Mouse (Mus musculus): ENCODE measurements around the gene Nudt4.

Nudt4 gene

DNA sequence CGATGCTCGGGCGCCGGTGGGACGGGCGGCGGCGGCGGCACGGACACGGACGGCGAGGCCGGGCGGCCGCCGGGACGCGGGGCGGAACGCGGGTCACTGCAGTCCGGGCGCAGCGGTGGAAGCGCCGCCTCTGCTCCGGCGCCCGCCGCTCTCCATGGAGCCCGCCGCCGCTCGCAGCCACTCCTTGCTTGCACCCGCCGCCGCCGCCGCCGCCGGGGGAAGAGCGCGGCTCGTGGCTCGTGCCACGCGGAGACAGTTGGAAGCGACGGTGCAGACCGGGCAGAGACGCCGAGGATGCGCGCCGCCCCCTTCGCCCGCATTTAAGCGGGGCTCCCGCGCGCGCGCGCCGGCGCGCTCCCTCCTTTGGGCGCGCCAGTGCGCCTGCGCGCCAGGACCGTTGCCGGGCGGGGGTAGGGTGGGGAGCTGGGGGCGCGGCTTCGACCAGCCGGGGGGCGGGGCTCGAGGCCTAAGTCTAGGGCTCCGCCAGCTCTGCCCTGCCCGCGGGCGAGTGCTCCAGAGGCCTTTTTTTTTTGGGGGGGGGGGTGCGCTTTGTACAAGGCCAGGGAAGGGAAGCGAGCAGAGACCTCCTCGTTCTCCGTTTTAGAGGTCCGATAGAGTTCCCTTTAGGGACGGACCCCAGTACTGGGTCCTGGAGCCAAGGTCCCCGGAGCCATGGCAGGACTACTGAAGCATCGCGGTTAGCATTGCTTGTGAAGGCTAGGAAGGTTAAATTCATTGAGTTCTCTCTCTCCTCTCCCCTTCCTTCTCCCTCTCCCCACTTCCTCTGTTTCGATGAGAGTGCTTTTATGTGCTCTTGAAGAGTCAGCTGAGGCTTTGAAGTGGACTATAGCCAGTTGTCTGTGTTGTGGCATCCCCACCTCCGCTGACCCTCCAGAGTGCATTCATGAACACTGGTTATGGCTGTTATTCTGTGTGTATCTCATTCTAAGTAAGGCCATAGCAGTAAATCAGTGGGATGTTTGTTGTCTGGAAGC lies at the start of gene Nudt4:
TSS of gene Nudt4 (minus strand) at position 296 of the 995 bp plus-strand sequence.
- DNase-seq (ENCODE audit: low spot score in 2 of 2), result peak; percentile 81 to 84

DNA sequence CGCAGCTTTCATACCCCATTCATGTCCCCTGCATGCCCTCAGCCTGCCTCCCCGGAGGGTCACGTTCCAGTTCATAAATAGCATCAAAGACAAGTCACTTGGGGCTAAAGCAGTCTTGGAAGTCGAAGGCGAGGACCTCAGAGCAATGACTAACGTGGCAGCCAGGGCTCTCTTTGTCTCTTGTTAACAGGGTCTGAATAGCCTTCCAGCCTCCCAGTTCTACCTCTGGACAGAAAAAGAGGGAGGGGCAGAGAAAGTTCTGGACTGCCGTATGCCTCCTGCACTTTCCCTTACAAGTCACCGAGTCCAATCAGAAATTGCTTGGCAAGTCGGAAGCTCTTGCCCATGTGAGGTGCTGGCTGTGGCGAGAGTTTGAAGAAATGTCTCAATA lies 47.4 kb upstream of the Nudt4 start:
- DNase-seq (ENCODE audit: low spot score in 2 of 2), result no peak

DNA sequence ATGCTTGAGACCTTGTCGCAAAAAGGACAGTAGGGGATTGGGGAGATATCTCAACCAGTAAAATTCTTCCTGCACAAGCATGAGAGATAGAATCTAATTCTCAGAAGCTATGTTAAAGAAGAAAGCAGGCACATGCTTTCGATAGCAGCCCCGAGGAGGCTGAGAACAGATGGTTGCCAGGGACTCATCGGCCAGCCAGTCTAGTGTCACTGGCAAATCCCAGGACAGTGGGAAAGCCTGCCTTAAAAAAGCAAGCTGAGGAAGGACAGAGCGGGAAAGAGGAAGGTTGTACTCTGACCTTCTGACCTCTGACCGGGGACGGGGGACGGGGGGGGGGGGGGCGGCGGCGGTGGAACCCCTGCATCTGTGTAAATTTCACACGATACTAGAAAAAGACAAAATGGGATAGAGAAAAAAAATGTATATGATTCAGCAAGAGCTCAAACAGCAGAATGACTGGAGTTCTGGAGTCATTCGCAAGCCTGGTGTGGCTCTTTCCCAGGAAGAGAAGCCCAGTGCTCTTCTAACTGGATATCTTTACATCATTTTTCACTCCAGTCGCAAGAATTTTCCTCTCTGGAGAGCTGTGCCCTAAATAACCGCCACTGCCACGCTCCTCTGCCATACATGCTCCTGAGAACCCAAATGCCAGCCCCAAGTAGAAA lies 46.9 kb upstream of the Nudt4 start:
- no peak for DNase-seq (ENCODE audit: low spot score in 2 of 2)

DNA sequence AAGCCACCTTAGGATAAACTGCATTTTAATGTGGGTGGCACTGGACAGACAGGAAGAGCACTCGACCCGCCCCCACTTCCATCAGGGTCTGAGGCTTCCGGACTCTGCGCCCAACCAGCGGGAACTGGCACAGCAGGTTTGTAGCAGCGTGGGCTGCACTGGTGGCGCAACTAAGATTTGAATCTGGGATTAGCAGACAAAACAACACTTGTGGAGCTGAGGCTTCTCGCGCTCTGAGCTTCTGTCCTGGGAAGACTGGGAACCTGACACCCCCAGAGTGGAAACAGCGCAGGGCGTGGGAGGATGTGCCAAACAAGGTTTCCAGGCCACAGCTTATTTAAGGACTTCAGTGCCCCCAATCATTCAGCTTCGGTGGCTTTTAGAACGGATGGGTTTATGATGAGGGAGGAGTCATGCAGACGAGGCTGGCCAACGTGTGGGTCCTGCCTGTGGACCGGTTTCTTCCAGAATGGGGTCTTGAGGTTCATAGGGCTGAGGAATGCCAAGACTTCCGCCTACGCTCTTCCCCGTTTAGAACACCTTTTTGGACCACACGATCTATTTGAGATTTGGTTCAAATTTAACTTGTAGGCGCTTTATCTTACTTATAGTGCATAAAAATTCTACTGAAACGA lies 41.1 kb upstream of the Nudt4 start:
- no peak for DNase-seq (ENCODE audit: low spot score in 2 of 2)

DNA sequence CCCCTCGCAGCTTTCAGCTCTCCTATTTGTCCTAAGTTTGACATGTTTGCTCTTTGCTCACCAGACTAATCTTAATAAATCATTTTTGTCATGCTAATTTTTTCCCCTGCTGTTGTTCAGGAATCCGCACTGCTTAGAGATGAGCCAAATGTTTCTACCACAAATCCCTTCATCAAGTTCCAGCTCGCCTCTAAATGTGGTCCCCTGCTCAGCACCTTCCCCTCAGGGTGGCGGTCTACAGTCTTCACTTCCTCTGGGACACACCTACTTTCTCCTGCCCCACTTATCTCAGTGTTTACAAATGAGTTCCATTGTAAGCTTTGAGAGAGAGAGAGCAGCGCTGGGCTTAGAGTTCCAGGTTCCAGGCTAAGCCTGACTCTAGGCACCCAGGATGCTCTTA lies 36.6 kb upstream of the Nudt4 start:
- DNase-seq (ENCODE audit: low spot score in 2 of 2), result no peak

DNA sequence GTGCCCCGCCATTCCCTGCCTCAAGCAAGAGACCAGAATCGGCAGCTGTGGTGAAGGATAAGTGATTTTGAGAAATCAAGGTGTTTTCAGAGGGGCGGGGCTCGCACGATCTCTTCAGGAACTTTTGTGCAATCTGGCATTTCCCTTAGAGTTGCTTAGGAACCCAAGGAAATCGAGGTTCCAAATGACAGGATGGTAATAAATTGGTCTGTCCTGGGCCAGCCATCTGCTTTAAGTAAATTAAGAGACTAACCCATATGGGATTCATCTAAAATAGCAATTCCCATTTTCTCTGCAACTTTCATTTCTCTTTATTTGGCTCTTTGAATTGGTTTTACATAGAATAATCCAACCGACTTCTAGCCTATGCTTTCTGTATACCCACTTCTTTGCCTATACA lies 35.8 kb upstream of the Nudt4 start:
- no peak for DNase-seq (ENCODE audit: low spot score in 2 of 2)

DNA sequence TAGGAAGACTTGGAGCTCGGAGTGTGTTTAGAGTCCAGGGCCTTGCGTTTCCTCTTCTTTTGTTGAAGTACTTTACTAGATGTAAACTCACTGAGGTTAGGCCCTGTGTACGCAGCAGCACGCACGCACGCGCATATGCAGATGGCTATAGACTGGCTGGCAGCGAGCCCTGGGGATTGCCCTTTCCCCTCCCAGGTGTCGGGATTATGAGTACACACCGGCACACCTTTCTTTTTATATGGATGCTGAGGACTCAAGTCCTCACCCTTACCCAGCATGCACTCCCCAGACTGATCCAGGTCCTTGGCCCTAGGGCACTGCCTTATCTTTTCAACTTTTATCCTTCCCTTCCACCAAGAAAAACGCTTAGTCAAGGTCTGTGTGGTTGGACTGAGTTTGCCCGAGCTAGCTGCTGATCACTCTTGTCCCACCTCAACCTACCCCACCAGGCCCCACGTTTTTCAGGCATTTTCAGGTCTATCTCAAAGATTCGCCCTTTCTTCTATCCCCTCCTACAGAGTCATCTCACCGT lies 34.2 kb upstream of the Nudt4 start:
- no peak for DNase-seq (ENCODE audit: low spot score in 2 of 2)

DNA sequence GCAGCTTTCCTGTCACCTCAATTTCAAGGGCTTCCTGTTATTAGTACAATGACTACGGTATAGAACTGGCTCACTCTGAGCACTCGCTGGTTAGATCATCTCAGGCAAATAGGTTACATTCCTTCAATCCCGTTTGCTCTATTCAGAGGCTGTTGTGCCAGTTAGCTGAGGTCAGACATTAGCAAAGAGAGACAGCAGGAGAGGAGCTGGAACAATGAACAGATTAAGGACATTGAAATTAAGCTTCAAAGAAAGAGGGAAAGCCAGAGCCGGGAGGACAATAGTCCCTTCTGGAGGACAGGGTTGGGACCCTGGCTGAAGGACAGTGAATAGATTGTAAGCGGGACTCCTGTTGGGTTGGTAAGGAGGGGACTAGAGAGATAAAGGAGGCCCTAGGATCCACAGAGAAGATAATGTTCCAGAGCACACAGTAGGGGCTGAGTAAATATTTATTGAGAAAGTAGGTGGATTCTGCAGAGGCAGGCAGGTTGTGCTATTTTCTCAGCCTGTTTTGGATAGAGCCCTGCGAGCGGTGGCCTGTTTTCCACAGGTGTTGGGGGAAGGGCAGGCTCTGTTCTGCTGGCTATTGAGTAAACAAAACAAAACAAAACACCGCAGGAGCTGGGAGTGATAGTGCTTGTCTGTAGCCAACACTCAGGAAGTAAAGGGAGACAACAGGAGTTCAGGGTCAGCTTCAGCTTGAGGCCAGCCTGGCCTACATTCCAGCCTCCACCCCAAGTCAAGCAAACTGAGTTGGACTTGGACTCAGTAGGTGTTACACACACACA lies 32.1 kb upstream of the Nudt4 start:
- no peak for DNase-seq (ENCODE audit: low spot score in 2 of 2)

DNA sequence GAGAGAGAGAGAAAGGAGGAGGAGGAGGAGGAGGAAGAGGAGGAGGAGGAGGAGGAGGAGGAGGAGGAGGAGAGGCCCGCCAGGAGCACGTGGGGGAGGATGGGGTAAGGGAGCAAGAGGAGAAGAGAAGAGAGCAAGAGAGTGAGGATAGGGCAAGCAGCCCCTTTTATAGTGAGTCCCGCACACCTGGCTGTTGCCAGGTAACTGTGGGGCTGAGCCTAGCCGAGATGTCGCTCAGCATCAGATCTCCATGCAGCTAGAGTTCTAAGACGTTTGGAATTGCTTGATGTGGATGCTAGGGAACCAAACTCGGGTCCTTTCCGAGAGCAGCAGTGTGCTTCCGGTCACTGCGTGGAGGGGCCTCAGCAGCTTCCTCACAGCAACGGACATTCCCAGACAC lies 30.5 kb upstream of the Nudt4 start:
- no peak for DNase-seq (ENCODE audit: low spot score in 2 of 2)

DNA sequence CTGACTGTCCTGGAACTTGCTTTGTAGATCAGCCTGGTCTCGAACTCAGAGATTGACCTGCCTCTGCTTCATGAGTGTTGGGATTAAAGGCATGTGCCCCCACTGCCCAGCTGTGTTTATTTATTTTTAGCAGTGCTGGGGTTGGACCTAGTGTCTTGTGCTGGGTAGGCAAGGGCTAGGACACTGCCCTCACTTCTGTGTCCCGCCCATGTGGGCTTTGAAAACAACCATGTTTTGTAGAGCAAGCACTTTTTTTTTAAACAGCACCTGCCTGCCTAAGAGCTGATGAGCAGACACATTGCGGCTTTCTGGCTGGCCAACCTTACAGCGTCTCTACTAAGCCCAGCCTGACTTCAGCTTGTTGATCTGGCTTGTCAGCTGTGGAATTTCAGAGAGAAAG lies 27.3 kb upstream of the Nudt4 start:
- no peak for DNase-seq (ENCODE audit: low spot score in 2 of 2)

DNA sequence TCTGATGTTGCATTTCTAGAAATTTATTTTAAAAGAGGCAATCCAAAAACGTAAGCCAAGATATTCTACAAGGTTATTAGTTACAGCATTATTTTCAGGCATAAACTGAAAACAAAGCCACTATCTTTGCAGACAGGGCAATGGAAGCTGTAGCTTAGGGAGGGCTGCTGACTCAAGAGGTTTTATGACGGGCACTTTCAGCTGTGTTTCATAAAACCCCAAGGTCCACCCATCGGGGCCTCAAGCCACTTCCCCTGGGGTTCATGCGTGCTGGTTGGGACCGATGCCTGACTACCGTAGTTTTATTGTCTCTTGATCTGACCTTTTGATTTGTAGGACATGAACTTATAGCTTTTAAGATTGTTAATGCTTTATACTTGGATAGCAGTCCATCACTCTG lies 26.2 kb upstream of the Nudt4 start:
- no peak for DNase-seq (ENCODE audit: low spot score in 2 of 2)

DNA sequence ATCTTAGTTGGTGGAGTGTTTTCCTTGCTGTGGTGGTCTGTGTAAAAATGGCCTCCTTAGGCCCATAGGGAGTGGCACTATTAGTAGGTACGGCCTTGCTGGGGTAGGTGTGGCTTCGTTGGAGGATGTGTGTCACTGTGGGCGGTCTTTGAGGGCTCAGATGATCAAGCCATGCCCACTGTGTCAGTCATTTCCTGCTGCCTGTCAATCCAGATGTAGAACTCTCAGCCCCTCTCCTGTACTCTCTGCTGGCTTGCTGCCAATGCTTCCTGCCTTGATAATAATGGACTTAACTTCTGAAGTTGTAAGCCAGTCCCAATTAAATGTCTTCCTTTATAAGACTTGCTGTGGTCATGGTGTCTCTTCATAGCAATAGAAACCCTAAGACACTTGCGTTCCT lies 25.2 kb upstream of the Nudt4 start:
- no peak for DNase-seq (ENCODE audit: low spot score in 2 of 2)

DNA sequence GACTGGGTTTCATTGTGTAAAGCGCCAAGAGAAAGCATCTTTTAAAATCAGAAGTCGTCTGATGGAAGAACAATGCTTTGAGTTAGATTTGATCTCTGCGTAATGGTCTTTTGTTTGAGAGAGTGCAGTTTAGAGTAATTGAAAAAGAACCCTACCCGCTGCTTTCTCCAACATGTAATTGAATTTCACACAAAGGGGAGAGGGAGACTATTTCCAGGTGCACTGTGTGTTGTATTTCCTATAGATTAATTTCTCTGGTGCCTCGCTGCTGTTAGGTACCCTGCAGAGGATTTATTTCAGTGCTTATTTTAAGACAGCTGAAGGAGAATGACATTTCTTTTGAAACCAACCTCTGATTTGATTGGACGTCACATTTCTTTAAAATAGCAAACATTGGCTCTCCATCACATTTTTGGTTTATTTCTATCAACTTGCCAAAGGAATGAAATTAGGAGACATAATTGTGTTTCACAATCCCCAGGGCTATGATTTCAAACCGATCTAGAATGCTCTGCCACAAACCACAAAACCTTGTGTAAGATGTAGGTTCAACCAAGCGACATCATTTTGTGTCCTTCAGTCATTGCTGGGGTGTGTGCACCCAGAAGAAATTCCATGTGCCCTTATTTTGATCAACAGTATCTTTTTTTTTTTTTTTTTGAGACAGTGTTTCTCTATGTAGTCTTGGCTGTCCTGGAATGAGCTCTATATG lies 23.7 kb upstream of the Nudt4 start:
- no peak for DNase-seq (ENCODE audit: low spot score in 2 of 2)

DNA sequence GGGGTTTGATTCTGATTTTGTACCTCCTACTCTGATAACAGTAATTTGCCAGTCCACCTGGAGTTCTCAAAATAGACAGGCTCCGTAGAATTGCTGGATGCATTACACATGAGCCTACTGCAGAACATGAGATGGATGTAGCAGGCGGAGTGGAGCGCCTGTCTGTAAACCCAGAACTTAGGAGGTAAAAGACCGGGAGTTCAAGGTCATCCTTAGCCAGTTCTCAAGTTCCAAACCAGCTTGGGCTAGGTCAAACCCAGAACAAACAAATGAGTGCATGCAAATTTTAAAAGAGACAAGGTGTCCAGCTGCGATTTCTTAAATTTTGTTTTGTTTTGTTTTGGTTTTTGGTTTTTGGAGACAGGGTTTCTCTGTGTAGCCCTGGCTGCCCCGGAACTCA lies 21.6 kb upstream of the Nudt4 start:
- DNase-seq (ENCODE audit: low spot score in 2 of 2), result no peak

DNA sequence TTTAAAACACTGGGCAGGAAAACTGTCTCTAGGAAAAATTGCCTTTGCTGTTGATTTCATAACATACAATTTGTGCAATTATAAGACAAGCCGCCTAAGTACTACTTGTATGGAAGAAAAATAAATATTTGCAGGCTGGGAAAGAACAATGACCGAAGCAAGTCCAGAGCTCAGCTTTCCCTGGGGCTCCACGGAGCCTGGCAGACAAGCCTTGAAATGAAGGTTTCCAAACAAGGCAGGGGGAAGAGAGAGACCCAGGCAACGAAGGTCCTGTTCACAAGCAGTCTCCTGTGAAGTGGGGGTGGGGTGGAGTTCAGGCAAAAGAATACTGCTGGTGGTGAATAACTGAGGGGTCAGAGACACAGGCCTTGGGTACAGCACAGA lies 13.6 kb upstream of the Nudt4 start:
- no peak for DNase-seq (ENCODE audit: low spot score in 2 of 2)

DNA sequence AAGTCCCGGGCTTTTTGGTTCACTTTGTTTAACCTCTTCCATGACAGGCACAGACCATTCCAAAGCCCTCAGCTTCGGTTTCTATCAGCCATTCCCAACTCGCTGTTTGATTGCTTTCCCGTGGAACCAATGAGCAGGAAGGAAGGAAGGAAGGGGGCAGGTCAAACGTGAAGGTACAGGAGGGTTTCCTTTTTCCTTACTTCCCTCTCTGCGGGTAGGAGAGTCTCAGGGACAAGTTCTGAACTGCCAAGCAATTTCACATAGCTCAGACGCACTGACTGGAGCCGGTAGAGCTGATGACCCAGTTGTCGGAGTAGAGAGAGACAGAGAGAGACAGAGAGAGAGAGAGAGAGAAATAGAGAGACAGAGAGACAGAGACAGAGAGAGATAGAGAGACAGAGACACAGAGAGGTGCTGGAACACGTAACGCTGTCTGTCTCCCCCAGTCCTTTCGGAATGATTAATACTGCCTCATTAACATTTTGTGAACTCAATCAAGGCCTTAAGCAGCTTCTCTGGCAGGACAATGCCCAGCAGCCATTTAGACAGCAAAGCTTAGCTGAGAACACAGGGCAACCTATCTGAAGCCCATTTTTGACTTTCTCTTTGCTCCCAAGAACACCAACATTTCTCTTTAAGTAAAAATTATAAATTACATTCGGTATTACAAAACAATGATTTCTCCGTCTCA lies 13.1 kb upstream of the Nudt4 start:
- no peak for DNase-seq (ENCODE audit: low spot score in 2 of 2)

DNA sequence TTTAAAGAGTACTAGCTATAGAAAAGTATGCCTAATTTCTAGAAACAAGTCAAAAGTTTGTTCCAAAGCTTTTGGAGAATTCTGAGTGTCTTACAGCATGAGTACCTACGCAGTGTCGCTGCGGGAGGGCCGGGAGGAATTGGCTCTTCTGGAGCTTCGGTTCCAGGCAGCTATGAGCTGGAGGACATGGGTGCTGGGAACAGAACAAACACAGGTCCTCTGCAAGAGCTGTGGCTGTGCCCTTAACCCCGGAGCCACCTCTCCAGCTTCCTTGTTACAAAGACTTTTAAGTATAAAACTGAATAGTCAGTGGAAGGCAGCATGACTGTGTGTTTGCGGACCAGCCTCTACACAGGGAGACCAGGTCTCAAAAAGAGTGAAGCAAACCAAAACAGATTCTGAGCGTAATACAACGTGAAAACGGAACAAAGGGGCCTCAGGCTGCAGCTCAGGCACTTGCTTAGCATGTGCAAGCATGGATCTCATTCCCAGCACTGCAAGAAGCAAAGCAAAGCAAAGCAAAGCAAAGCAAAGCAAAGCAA lies 12.0 kb upstream of the Nudt4 start:
- DNase-seq (ENCODE audit: low spot score in 2 of 2), result no peak

DNA sequence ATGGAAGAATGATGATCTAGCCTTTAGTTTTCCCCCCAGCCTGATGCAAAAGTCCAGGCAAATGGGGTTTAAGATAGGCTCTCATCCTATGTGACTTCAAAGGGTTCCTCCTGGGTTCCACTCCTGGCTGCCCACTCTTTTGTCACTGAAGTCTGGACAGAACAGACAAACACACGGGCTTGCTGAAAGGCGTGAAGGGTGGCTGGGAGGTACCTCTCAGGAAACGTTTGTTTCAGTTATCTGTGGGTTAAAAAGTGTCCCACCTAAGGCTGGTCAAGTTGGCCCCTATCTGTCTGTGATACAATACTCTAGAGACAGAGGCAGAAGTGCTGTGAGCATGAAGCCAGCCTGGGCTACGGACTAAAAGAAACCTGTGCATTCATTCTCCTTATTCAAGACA lies 11.0 kb upstream of the Nudt4 start:
- no peak for DNase-seq (ENCODE audit: low spot score in 2 of 2)

DNA sequence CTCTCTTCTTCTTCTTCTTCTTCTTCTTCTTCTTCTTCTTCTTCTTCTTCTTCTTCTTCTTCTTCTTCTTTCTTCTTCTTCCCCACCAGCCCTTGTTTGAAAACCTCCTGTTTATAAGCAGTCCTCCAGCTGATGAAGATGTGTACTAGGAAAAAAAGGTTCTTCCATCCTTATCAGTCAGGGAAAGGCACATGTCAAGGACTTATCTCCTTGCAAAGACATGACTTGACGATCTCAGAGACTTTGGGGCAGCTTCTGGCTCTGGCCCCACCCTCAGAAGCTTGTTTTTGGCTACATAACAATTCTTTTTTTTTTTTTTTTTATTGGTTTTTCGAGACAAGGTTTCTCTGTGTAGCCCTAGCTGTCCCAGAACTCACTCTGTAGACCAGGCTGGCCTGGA lies 5.5 kb upstream of the Nudt4 start:
- DNase-seq (ENCODE audit: low spot score in 2 of 2), result peak; percentile 23 to 62

DNA sequence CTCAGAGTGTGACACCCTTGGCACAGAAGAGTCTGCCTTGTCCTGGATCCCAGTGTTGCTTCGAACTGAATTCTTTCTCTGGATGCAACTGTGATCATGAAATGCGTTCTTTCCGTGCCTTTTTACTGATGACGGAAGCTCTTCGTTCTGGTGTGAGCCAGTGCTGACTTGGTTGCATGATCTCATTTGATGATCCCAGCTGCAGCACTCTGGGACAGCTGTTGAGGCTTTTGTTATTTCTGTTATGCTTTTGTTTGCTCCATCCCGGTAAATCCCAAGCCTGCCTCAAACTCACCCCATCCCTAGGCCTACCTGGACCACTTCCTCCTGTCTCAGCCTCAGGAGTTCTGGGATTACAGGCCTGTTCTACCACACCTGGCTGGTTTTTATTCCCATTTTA lies 4.1 kb upstream of the Nudt4 start:
- DNase-seq (ENCODE audit: low spot score in 2 of 2), result no peak

Measured in spleen, postnatal 36 days (tissue).